Mouse (Mus musculus): ENCODE data around the gene Actr5. TPM values are rescaled to one million over a fixed set of nuclear protein-coding genes. Genes with fewer than 3 reads are reported as not detected.

The Actr5 gene
- polyA plus RNA-seq, 1 experiment = 5.6 TPM

DNA sequence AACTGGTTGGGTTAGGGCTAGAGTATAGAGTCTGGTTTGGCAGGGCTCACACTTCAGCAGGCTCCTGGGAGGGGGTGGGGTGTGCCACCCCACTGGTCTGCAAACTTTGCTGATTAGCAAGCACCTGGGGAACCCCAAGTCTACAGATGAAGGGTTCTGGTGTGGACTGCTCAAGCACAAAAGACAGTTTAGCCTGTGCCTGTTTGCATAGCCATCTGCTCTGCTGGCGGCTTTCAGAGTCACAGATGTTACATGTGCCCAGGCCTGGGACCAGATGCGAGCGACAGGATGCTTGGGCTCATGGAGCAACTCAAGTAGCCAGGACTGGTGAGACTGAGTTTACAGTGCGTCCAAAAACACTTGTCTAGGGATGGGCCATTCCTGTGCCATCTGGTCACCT, 48.8 kb downstream of the Actr5 start:
- Histone ChIP-seq H3K4me1 (ENCODE audit: control insufficient read depth, insufficient read depth, low read length) (no peaks in the 10 kb centered on the region), H3K27ac (ENCODE audit: insufficient read depth, low read length) (no peak overlapping the region)
- TF ChIP-seq POLR2A (IDR thresholded peaks at IDR 0.05; ENCODE audit: low read depth, low read length) (no peak), CTCF (IDR thresholded peaks at IDR 0.05; ENCODE audit: borderline replicate concordance, insufficient read depth, low read length) (no peak)

DNA sequence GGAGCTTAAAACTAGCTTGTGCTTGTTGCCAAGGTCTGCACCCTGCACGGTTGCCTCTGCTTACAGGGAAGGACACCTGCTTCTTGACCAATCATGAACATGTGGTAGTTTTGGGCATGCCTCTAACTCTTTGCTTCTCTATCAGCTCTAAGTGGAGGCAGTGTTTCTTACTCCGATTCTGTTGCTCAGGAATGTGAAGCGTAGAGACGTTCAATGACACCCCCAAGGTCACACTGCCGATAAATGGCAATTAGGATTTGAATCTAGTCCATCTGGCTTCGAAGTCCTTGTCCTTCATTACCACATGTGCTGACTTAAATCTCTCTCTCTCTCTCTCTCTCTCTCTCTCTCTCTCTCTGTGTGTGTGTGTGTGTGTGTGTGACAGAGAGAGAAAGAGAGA, 49.4 kb downstream of the Actr5 start:
- Histone ChIP-seq H3K4me3 (ENCODE audit: insufficient read depth, low read length) (no peak overlapping the region), H3K27ac (ENCODE audit: insufficient read depth, low read length) (no peak overlapping the region), H3K4me1 (ENCODE audit: control insufficient read depth, insufficient read depth, low read length) (no peaks in the 10 kb centered on the region)
- no peak for TF ChIP-seq POLR2A (IDR thresholded peaks at IDR 0.05; ENCODE audit: low read depth, low read length)
- no peak for TF ChIP-seq CTCF (IDR thresholded peaks at IDR 0.05; ENCODE audit: borderline replicate concordance, insufficient read depth, low read length)

More for the DNA sequence above, 48.8 kb downstream of the Actr5 start:
- no peak overlapping the region for H3K4me3 ChIP-seq (ENCODE audit: insufficient read depth, low read length)

DNA sequence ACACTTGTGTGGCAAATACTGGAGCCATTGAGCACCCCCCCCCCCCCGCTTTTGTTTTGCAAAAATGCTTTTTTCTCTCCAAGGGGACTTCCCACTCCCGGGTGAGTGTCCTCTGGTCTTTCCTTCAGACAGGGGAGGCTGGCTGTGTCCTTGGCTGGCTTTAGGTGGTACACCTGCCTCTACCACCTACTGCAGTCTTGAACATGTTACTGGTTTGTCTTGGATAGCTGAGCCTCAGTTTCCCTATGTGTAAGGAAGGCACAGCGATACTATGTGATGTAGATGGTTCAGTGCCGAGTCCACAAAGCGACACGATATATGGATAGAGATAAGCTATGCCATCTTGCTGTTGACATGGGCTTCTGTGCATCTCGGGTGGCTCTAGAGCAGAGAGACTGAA, 50.1 kb downstream of the Actr5 start:
- Histone ChIP-seq H3K27ac (ENCODE audit: insufficient read depth, low read length) (no peak overlapping the region), H3K4me1 (ENCODE audit: control insufficient read depth, insufficient read depth, low read length) (no peaks in the 10 kb centered on the region), H3K4me3 (ENCODE audit: insufficient read depth, low read length) (no peak overlapping the region)
- TF ChIP-seq POLR2A (IDR thresholded peaks at IDR 0.05; ENCODE audit: low read depth, low read length) (no peak), CTCF (IDR thresholded peaks at IDR 0.05; ENCODE audit: borderline replicate concordance, insufficient read depth, low read length) (no peak)

DNA sequence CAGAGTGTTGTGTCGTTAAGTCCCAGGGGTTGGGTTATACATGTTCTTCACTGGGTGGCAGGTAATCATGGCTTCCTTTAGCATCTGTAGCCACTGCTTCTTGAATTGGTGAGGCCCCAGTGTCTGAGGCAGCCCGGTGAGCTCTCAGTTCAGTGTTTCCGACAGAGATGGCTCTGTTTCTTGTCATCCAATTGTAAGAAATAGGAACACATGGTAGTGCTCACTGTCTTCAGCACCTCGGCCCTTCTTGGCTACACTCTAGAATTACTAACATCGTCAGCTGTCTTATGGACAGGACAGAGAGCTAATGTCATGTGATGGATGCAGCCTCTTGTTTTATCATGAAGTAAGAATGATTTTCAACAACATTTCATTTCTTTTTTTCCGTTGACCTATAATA, 50.5 kb downstream of the Actr5 start:
- Histone ChIP-seq H3K27ac (ENCODE audit: insufficient read depth, low read length) (no peak overlapping the region), H3K4me1 (ENCODE audit: control insufficient read depth, insufficient read depth, low read length) (no peaks in the 10 kb centered on the region), H3K4me3 (ENCODE audit: insufficient read depth, low read length) (no peak overlapping the region)
- no peak for TF ChIP-seq CTCF (IDR thresholded peaks at IDR 0.05; ENCODE audit: borderline replicate concordance, insufficient read depth, low read length)
- TF ChIP-seq POLR2A (IDR thresholded peaks at IDR 0.05; ENCODE audit: low read depth, low read length) = no peak

DNA sequence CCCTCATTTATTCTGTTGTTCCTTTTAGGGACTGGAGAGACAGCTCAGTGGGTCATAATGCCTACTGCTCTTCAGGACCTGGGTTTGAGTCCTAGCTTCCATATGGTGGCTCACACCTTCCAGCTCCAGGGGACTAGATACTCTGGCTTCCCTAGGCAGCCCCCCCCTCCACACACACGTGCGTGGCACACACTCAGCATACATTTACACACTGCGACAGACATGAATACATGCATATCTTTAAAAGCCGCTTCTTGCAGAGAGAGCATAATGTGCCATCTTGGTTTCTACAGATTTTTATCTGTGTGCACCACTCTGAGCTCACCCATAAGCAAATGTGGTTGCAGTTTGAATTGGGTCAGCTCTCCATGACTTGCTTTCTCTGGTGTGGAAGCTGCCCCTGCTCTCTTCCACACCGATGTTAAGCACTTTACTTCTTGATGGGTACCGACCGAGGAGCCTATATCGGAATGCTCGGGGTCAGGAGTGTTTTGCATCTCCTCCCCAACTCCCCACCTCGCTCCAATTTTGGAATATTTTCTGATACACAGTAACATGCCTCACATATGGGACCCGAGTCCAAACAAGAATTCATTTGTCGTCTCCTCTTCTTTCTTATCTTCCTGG, 51.3 kb downstream of the Actr5 start:
- TF ChIP-seq POLR2A (IDR thresholded peaks at IDR 0.05; ENCODE audit: low read depth, low read length) = no peak
- TF ChIP-seq CTCF (IDR thresholded peaks at IDR 0.05; ENCODE audit: borderline replicate concordance, insufficient read depth, low read length) = no peak
- Histone ChIP-seq H3K27ac (ENCODE audit: insufficient read depth, low read length) (no peak overlapping the region), H3K4me1 (ENCODE audit: control insufficient read depth, insufficient read depth, low read length) (no peaks in the 10 kb centered on the region), H3K4me3 (ENCODE audit: insufficient read depth, low read length) (no peak overlapping the region)

DNA sequence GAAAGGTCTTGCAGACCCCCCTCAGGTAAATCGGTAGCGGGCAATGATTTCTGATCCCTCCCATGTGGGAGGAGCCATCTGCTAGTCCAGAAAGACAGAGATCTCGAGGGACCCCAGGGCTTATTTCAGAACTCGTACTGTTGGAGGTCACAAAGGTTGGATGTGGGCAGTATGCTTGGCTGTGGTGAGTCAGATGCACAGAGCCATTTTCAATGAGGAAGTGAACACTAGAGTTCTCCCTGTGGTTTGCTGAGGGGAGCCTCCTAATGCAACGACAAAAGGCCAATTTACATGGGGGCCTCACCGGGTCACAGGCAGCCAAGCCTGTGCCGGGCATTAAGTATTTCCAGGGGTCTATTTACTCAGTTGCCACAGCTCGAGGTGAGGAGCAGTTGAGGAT, 53.3 kb downstream of the Actr5 start:
- Histone ChIP-seq H3K27ac (ENCODE audit: insufficient read depth, low read length) (no peak overlapping the region), H3K4me1 (ENCODE audit: control insufficient read depth, insufficient read depth, low read length) (no peaks in the 10 kb centered on the region), H3K4me3 (ENCODE audit: insufficient read depth, low read length) (no peak overlapping the region)
- TF ChIP-seq POLR2A (IDR thresholded peaks at IDR 0.05; ENCODE audit: low read depth, low read length) (no peak), CTCF (IDR thresholded peaks at IDR 0.05; ENCODE audit: borderline replicate concordance, insufficient read depth, low read length) (no peak)

DNA sequence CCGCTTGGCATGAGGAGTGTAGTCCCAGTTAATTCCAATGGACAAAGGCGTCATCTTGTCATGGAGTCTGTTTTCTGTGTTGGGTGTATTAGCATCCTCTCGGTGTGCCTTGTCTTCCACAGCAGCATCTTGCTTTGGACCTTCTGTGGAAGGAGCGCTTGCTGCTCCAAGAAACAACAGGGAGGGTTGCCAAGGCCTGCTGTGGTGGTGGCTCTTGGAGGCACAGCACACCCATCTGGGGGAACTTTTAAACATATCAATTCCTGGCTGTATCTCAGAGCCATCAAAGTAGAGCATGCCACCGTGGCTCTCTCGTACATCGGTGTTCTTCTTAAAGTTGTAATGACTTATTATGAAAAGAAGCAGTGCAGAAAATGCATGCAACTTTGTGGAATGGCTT, 54.4 kb downstream of the Actr5 start:
- TF ChIP-seq POLR2A (IDR thresholded peaks at IDR 0.05; ENCODE audit: low read depth, low read length) (no peak), CTCF (IDR thresholded peaks at IDR 0.05; ENCODE audit: borderline replicate concordance, insufficient read depth, low read length) (no peak)
- H3K27ac ChIP-seq (ENCODE audit: insufficient read depth, low read length) = no peak overlapping the region
- no peaks in the 10 kb centered on the region for H3K4me1 ChIP-seq (ENCODE audit: control insufficient read depth, insufficient read depth, low read length)
- no peak overlapping the region for H3K4me3 ChIP-seq (ENCODE audit: insufficient read depth, low read length)

DNA sequence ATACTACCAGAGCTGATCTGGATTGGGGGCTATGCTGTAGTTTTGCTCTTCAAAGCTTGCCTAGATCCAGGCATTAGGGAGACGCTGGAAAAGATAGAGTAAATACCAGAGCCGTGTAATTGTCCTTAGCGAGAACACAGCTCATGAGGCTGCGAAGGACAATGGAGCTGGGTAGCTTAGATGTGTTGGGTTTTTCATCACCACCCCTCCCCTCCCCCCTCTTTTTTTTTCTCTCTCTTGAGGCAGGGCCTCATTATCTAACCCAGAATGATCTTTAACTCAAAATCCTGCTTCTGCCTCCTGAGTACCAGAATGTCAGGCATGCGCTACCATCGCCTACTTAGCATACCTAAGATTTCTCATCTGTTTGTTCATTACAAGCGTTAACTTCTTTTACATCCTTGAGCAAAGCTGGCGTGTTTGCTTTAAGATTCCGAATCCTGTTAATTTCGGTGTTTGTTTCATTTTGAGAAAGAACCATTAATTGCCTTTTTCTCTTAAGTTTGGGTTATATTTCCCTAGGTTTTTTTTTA, 55.7 kb downstream of the Actr5 start:
- TF ChIP-seq CTCF (IDR thresholded peaks at IDR 0.05; ENCODE audit: borderline replicate concordance, insufficient read depth, low read length) (no peak), POLR2A (IDR thresholded peaks at IDR 0.05; ENCODE audit: low read depth, low read length) (no peak)
- no peaks in the 10 kb centered on the region for H3K4me1 ChIP-seq (ENCODE audit: control insufficient read depth, insufficient read depth, low read length)
- no peak overlapping the region for H3K4me3 ChIP-seq (ENCODE audit: insufficient read depth, low read length)
- no peak overlapping the region for H3K27ac ChIP-seq (ENCODE audit: insufficient read depth, low read length)

DNA sequence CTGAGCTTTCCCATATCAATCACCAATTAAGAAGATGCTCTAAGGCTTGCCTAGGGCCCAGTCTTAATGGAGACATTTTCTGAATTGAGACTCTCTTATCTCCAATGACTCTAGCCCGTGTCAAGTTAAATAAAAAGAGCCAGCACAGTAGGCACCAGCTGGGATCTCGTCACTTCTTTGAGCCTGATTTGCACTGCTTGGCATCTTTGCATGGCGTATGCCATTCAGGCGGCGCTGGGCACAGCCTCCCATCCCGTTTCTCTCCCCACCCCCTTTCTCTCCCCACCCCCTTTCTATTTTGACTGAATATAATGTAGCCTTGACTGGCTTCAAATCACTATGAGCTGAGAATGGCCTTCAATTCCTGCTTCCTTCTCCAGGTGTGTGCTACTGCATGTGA, 57.0 kb downstream of the Actr5 start:
- no peak overlapping the region for H3K4me3 ChIP-seq (ENCODE audit: insufficient read depth, low read length)
- no peak for TF ChIP-seq POLR2A (IDR thresholded peaks at IDR 0.05; ENCODE audit: low read depth, low read length)
- TF ChIP-seq CTCF (IDR thresholded peaks at IDR 0.05; ENCODE audit: borderline replicate concordance, insufficient read depth, low read length) = no peak
- no peak overlapping the region for H3K27ac ChIP-seq (ENCODE audit: insufficient read depth, low read length)
- H3K4me1 ChIP-seq (ENCODE audit: control insufficient read depth, insufficient read depth, low read length) = no peaks in the 10 kb centered on the region

DNA sequence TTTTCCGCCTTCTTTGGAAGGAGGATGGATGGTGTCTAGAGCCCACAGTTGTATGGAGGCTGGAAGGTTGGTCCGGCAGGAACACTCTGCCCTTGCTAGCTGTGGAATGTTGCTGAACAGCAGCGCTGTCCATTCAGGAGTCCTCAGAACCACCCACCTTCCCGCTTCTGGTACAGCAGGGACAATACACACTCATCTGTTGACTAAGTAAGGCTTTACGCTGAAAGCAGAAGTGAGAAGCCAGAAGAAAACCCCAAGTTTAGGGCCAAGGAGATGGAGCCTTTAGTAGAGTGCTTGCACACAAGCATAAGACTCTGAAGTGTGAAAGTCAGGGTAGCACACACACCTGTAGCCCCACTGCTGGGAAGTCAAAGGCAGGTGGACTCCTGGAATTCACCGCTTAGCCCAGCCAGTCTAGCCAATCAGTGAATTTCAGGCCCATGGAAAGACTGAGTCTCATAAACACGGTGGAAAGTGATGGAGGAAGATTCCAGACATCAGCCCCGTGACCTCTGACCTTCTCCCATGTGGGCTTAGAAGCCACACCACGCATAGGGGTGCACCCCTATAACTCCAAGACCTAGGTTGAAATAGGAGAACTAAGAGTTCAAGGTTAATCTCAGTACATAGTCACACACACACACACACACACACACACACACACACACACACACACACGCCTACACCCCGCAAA, 57.8 kb downstream of the Actr5 start:
- H3K4me1 ChIP-seq (ENCODE audit: control insufficient read depth, insufficient read depth, low read length) = no peaks in the 10 kb centered on the region
- TF ChIP-seq CTCF (IDR thresholded peaks at IDR 0.05; ENCODE audit: borderline replicate concordance, insufficient read depth, low read length) (no peak), POLR2A (IDR thresholded peaks at IDR 0.05; ENCODE audit: low read depth, low read length) (no peak)

More for the DNA sequence above, 57.8 kb downstream of the Actr5 start:
- Histone ChIP-seq H3K4me3 (ENCODE audit: insufficient read depth, low read length) (no peak overlapping the region), H3K27ac (ENCODE audit: insufficient read depth, low read length) (no peak overlapping the region)
